Mouse (Mus musculus): ENCODE results near the gene Gpr33.

GRCm38 (mm10) chr12:52032276-52032675, 4.4 kb upstream of the Gpr33 start:
- no peak for TF ChIP-seq GATA1 (IDR thresholded peaks at IDR 0.05; ENCODE audit: borderline replicate concordance, low read length)
- TF ChIP-seq CTCF (IDR thresholded peaks at IDR 0.05; ENCODE audit: low read depth, low read length) = no peak
- no peak for TF ChIP-seq TAL1 (conservative IDR thresholded peaks at IDR 0.05; ENCODE audit: low read depth, low read length)
